Mouse (Mus musculus) cortical plate, adult 2 months (tissue): ENCODE data around the gene Ap5b1.

Source experiments
- CTCF ChIP-seq: fragments of 200-500 bp; IDR thresholded peaks from 2 replicates; pipeline ENCODE4 v1.5.1; 2011; ENCODE audit warnings: mild to moderate bottlenecking, control low read depth, low read length; ENCODE audit not compliant: insufficient read depth; ENCODE audit errors: extremely low read depth
- POLR2A ChIP-seq: fragments of 200-500 bp; IDR thresholded peaks from 2 replicates; pipeline ENCODE4 v1.6.1; 2011; ENCODE audit warnings: mild to moderate bottlenecking, low read length, control low read depth; ENCODE audit not compliant: insufficient read depth; ENCODE audit errors: extremely low read depth

GRCm38 (mm10) chr19:5575336-5575735 is 7.5 kb downstream of the Ap5b1 start:
- TF ChIP-seq POLR2A = no peak
- no peak for TF ChIP-seq CTCF
